Mouse (Mus musculus): ENCODE data around the gene Olfr697.
"Not testable (repeated sequence)": the region's sequence is repeated elsewhere in the genome, so short reads cannot be mapped to it uniquely, and the experiment has no call there.

GRCm38 (mm10) chr7:106725654-106726053 lies 16.6 kb downstream of the Olfr697 start:
- TF ChIP-seq CTCF, EP300 (IDR thresholded peaks at IDR 0.05; ENCODE audit: low read depth): not testable (repeated sequence)
